Mouse (Mus musculus) CH12.LX (cell line): Measurements from ENCODE around the gene Cnih3.

Experiments
- CTCF ChIP-seq, 2 experiments: IDR thresholded peaks in 1 of 2; conservative IDR thresholded peaks in 1 of 2; 2 replicates each; pipeline ENCODE4 v1.5.1; 2011 to 2012; ENCODE audit warnings: low read depth in 2 of 2, low read length in 2 of 2, improper control_type of control experiment in 1 of 2, inconsistent platforms in 1 of 2, mild to moderate bottlenecking in 1 of 2, moderate library complexity in 1 of 2
- ETS1 ChIP-seq: conservative IDR thresholded peaks from 2 replicates; pipeline ENCODE4 v1.6.1; 2012; ENCODE audit warnings: low read depth, mild to moderate bottlenecking, inconsistent platforms, low read length, improper control_type of control experiment, moderate library complexity
- NELFE ChIP-seq: IDR thresholded peaks from 2 replicates; pipeline ENCODE4 v1.6.1; 2011; ENCODE audit warnings: low read depth, low read length, improper control_type of control experiment
- POLR2A ChIP-seq: IDR thresholded peaks from 2 replicates; pipeline ENCODE4 v1.6.1; 2011; ENCODE audit warnings: low read depth, mild to moderate bottlenecking, improper control_type of control experiment, low read length
- RAD21 ChIP-seq: IDR thresholded peaks from 2 replicates; pipeline ENCODE4 v1.6.1; 2011; ENCODE audit warnings: low read depth, mild to moderate bottlenecking, low read length, improper control_type of control experiment, moderate library complexity
- RCOR1 ChIP-seq: conservative IDR thresholded peaks from 2 replicates; pipeline ENCODE4 v1.6.1; 2012; ENCODE audit warnings: low read depth, mild to moderate bottlenecking, inconsistent platforms, low read length, improper control_type of control experiment
- SIN3A ChIP-seq: IDR thresholded peaks from 2 replicates; pipeline ENCODE4 v1.6.1; 2012; ENCODE audit warnings: low read length, improper control_type of control experiment, inconsistent platforms
- TBP ChIP-seq: conservative IDR thresholded peaks from 2 replicates; pipeline ENCODE4 v1.6.1; 2011; ENCODE audit warnings: low read depth, low read length, improper control_type of control experiment
- ZKSCAN1 ChIP-seq: IDR thresholded peaks from 2 replicates; pipeline ENCODE4 v1.6.1; 2012; ENCODE audit warnings: low read depth, inconsistent platforms, low read length, improper control_type of control experiment, borderline replicate concordance

GRCm38 (mm10) chr1:181403056-181403455 is 50.6 kb downstream of the Cnih3 start:
- TF ChIP-seq TBP (no peak), CTCF (conservative IDR thresholded peaks at IDR 0.05 in 1 of 2, IDR thresholded peaks at IDR 0.05 in 1 of 2; ENCODE audit: low read depth in 2 of 2, low read length in 2 of 2) (no peak), NELFE (no peak), RAD21 (no peak), RCOR1 (no peak), ETS1 (no peak), SIN3A (no peak), POLR2A (no peak), ZKSCAN1 (no peak)
